Mouse (Mus musculus) liver, adult 2 months (tissue): ENCODE results near the gene Nudt1. TPM values are rescaled to one million over a fixed set of nuclear protein-coding genes. Genes with fewer than 3 reads are reported as not detected.
A peak's percentile ranks its signal among the peaks of the same experiment; 100 is the strongest.

Source experiments
- DNase-seq: peaks from one replicate; pipeline ENCODE4 v3.0.0-alpha.2; 2011; ENCODE audit warnings: low read depth, low spot score; ENCODE audit errors: extremely low read depth
- H3K27ac ChIP-seq: fragments of 200-500 bp; replicated peaks from 2 replicates; pipeline ENCODE4 v1.5.1; 2012; ENCODE audit warnings: low read depth, mild to moderate bottlenecking, control low read depth, inconsistent platforms, low read length; ENCODE audit not compliant: insufficient read depth
- H3K27me3 ChIP-seq: fragments of 200-500 bp; 2 replicates; pipeline ENCODE4 v1.6.1; 2012; ENCODE audit warnings: mild to moderate bottlenecking, moderate library complexity, low read length, inconsistent platforms; ENCODE audit not compliant: control insufficient read depth, insufficient read depth
- H3K36me3 ChIP-seq: fragments of 200-500 bp; 2 replicates; pipeline ENCODE4 v1.6.1; 2012; ENCODE audit warnings: low read length, inconsistent platforms; ENCODE audit not compliant: control insufficient read depth, insufficient read depth
- H3K4me1 ChIP-seq: fragments of 200-500 bp; 2 replicates; pipeline ENCODE4 v1.6.1; 2011; ENCODE audit warnings: low read length; ENCODE audit not compliant: control insufficient read depth, insufficient read depth
- H3K4me3 ChIP-seq: fragments of 200-500 bp; 2 replicates; pipeline ENCODE4 v1.5.1; 2011; ENCODE audit warnings: low read depth, mild to moderate bottlenecking, control low read depth, low read length, moderate library complexity; ENCODE audit not compliant: insufficient read depth
- H3K79me2 ChIP-seq: fragments of 200-500 bp; 2 replicates; pipeline ENCODE4 v1.6.1; 2012; ENCODE audit warnings: inconsistent platforms, mild to moderate bottlenecking, low read length, moderate library complexity; ENCODE audit not compliant: control insufficient read depth, insufficient read depth
- H3K9ac ChIP-seq: fragments of 200-500 bp; 2 replicates; pipeline ENCODE4 v1.6.1; 2012; ENCODE audit warnings: low read depth, mild to moderate bottlenecking, control low read depth, inconsistent platforms, low read length
- CTCF ChIP-seq: fragments of 200-500 bp; IDR thresholded peaks from 2 replicates; pipeline ENCODE4 v1.5.1; 2011; ENCODE audit warnings: low read depth, low read length, control low read depth
- POLR2A ChIP-seq: fragments of 200-500 bp; IDR thresholded peaks from 2 replicates; pipeline ENCODE4 v1.6.1; 2011; ENCODE audit warnings: low read length, control low read depth; ENCODE audit not compliant: insufficient read depth; ENCODE audit errors: extremely low read depth
- WGBS: fragments of 180-500 bp; shearing (Covaris S2); methylation state at CpG from one replicate; pipeline ENCODE4 v1.1.7; 2018; 5-methylcytosine and 5-hydroxymethylcytosine counted together
- polyA plus RNA-seq: library from polyadenylated mRNA; depleted of rRNA; stranded (reverse); fragments of >200 nt; gene quantifications from 2 replicates; pipeline ENCODE4 v1.2.3, GENCODE M21; 2012
- total RNA-seq: library from RNA; depleted of rRNA; stranded (reverse); fragments of >200 nt; gene quantifications from 2 replicates; pipeline ENCODE4 v1.2.3, GENCODE M21; 2014

The Nudt1 gene
- total and polyA plus RNA-seq, 2 experiments, result 15.8 to 25.3 TPM

DNA sequence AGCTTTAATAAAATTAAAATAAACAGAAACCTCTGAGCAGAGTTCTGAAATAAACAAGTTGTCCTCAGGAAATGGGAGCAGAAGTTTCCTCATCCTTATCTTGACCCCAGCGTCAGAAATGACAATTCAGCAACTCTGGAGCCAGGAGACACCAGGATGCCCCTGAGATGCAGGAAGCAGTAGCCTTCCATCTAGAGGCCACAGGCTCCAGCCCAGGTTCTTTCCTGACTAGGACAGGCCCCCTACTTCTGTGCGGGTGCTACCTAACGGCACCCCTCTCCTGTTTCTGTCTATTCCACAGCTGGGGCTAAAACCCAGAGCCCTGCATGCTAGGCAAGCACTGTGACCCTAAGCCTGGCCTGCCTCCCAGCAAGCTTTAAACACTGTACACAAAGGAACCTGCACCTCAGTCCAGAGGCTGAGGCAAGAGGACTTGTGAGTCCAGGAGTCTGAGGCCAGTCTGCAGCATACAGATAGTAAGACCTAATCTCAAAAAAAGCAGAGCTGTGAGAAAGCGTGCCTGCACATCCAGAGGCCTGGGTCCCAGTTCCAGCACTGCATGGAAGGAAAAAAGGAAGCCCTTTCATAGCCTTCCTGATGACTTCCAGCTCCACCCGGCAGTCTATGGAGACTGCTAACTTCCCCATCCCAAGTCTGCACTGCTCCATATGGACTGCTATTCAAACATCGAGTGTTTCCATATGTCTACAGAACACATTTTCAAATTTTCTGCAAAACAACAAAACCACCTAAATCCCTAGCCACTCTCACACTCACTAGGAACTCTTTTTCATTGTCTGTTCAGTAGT lies 49.2 kb downstream of the Nudt1 start:
- WGBS, result 34% methylated on average over 6 of the region's 6 CpGs
- H3K4me3 ChIP-seq, result no peak overlapping the region

DNA sequence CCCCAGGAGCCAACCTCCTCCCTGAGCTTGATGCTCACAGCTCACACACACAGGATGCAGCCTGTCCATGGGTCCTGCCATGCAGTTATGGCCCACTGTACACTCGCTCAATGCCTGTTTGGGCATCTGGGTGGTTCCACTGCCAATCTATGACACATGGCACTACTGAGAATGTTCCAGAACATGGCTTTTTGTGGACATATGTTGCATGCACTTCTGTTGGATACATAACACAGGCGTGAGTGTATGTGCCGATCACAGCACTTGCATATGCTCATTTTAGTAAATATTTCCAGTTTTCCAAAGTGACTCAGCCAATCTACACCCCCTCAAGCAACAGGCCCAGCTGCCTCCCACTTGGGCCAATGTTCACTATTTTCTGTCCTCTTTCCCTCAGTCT lies 50.2 kb downstream of the Nudt1 start:
- H3K9ac ChIP-seq, result no peak overlapping the region
- H3K27ac ChIP-seq, result peak overlapping the region; percentile 63
- no peak for TF ChIP-seq POLR2A
- TF ChIP-seq CTCF, result no peak
- H3K36me3 ChIP-seq, result no peaks in the 10 kb centered on the region
- DNase-seq, result no peak
- no peak overlapping the region for H3K4me3 ChIP-seq
- H3K79me2 ChIP-seq, result peaks cover 32% of the 10 kb centered on the region
- peaks cover 31% of the 10 kb centered on the region for H3K4me1 ChIP-seq
- 88% methylated on average over 3 of the region's 3 CpGs for WGBS
- H3K27me3 ChIP-seq, result no peaks in the 10 kb centered on the region

More for the DNA sequence above, 49.2 kb downstream of the Nudt1 start:
- no peaks in the 10 kb centered on the region for H3K27me3 ChIP-seq
- H3K9ac ChIP-seq, result no peak overlapping the region
- H3K79me2 ChIP-seq, result peaks cover 39% of the 10 kb centered on the region
- no peaks in the 10 kb centered on the region for H3K36me3 ChIP-seq
- no peak for TF ChIP-seq CTCF
- TF ChIP-seq POLR2A, result no peak
- H3K27ac ChIP-seq, result peak overlapping the region; percentile 70
- DNase-seq, result peak; percentile 73
- H3K4me1 ChIP-seq, result peaks cover 31% of the 10 kb centered on the region

DNA sequence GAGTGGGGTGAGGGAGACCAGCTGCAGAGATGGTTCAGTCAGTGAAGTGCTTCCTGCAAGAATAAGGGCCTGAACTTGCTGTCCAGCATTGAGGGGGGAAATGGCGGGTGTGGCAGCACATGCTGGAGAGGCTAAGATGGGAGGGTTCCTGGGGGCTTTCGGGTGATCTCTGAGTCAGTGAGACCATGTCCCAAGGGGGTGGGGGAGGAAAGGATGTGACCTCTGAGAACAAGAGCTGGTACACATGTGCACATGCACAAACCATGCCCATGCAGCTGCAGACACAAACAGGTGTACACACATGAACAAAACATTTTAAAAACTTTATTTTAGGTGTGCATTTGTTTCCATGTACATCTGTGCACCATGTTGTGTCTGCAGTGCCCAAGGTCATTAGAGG lies 52.3 kb downstream of the Nudt1 start:
- DNase-seq, result no peak
- peaks cover 36% of the 10 kb centered on the region for H3K4me1 ChIP-seq
- H3K27me3 ChIP-seq, result no peaks in the 10 kb centered on the region
- no peaks in the 10 kb centered on the region for H3K36me3 ChIP-seq
- no peak overlapping the region for H3K4me3 ChIP-seq
- peaks cover 38% of the 10 kb centered on the region; the same call in 1 of the 2 replicates for H3K79me2 ChIP-seq
- 76% methylated on average over 2 of the region's 2 CpGs for WGBS
- TF ChIP-seq CTCF, result no peak
- no peak for TF ChIP-seq POLR2A
- H3K9ac ChIP-seq, result no peak overlapping the region
- 0 out of 2 replicates have a peak overlapping the region, but pooled peaks have one; percentile 1 for H3K27ac ChIP-seq

DNA sequence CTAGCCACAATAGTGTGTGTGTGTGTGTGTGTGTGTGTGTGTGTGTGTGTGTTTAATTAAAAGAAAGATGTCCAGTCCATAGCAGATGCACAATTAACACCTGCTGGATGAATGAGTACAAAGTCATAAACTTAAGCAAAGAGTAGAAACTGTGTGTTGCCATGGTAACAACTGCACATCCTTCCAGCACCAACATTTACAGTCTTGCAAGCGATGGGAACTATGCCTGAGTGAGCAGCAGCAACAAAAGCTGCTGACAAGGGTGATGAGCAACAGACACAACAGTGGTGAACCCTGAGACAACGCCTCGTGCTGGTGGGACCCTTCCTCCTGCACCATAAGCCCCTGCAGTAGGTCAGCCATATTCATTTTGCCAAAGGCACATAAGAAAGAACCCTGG lies 52.8 kb downstream of the Nudt1 start:
- 71% methylated on average over 3 of the region's 3 CpGs for WGBS
- no peak for TF ChIP-seq POLR2A
- no peak for TF ChIP-seq CTCF
- Histone ChIP-seq H3K27me3 (no peaks in the 10 kb centered on the region), H3K4me1 (peaks cover 34% of the 10 kb centered on the region), H3K4me3 (no peak overlapping the region), H3K27ac (no peak overlapping the region), H3K79me2 (peaks cover 36% of the 10 kb centered on the region; the same call in 1 of the 2 replicates), H3K9ac (no peak overlapping the region), H3K36me3 (no peaks in the 10 kb centered on the region)
- DNase-seq, result no peak

DNA sequence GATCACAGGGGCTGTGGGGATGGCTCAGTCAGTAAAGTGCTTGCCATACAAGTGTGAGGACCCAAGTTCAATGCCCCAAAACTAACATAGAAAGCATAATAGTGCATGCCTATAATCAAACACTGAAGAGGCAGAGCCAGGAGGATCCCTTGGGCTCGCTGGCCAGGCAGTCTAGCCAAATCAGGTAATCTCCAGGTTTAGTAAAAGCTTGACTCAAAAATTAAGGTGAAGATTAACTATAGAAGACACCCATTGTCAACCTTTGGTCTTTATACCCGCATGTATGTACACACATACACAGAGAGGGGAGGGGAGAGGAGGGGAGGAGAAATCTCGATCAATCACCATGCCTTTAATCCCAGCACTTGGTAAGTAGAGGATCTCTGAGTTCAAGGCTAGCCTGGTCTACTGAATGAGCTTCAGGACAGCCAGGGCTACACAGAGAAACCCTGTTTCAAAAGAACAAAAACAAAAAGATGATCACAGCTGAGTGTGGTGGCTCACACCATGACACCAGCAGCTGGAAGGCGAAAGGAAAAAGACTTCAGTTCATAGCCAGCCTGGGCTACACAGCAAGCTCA lies 53.9 kb downstream of the Nudt1 start:
- peaks cover 29% of the 10 kb centered on the region for H3K4me1 ChIP-seq
- H3K4me3 ChIP-seq, result no peak overlapping the region
- no peak overlapping the region for H3K9ac ChIP-seq
- no peak for TF ChIP-seq CTCF
- no peak for TF ChIP-seq POLR2A
- H3K27ac ChIP-seq, result no peak overlapping the region
- DNase-seq, result peak; percentile 26
- H3K36me3 ChIP-seq, result no peaks in the 10 kb centered on the region
- WGBS, result 46% methylated on average over 4 of the region's 4 CpGs
- H3K27me3 ChIP-seq, result no peaks in the 10 kb centered on the region
- peaks cover 39% of the 10 kb centered on the region; the same call in 1 of the 2 replicates for H3K79me2 ChIP-seq
